Mouse (Mus musculus) midbrain, embryonic 11.5 days (tissue): Measurements from ENCODE around the gene Atg4d. TPM values are rescaled to one million over a fixed set of nuclear protein-coding genes. Genes with fewer than 3 reads are reported as not detected.

Experiments
- ATAC-seq: fragments of 200-750 bp; cut with Nextera tagmentation; 2 replicates; pipeline ENCODE4 v1.8.0; 2017; ENCODE audit warnings: moderate TSS enrichment, moderate library complexity; ENCODE audit not compliant: low FRiP score
- DNase-seq: peaks from one replicate; pipeline ENCODE4 v3.0.0; 2015; ENCODE audit warnings: low spot score; ENCODE audit errors: missing footprints
- H3K27ac ChIP-seq: fragments of 300-500 bp; sonication (generic); 2 replicates; pipeline ENCODE4 v1.5.1; 2014; ENCODE audit warnings: low read depth, low read length
- H3K27me3 ChIP-seq: fragments of 300-500 bp; sonication (generic); 2 replicates; pipeline ENCODE4 v1.6.1; 2014; ENCODE audit warnings: mild to moderate bottlenecking, low read length, moderate library complexity, mixed read lengths; ENCODE audit not compliant: control insufficient read depth, insufficient read depth
- H3K36me3 ChIP-seq: fragments of 300-500 bp; sonication (generic); 2 replicates; pipeline ENCODE4 v1.6.1; 2014; ENCODE audit warnings: mild to moderate bottlenecking, low read length, moderate library complexity, mixed read lengths; ENCODE audit not compliant: control insufficient read depth, insufficient read depth
- H3K4me1 ChIP-seq: fragments of 300-500 bp; sonication (generic); 2 replicates; pipeline ENCODE4 v1.6.1; 2014; ENCODE audit warnings: low read length; ENCODE audit not compliant: control insufficient read depth, insufficient read depth
- H3K4me2 ChIP-seq: fragments of 300-500 bp; sonication (generic); 2 replicates; pipeline ENCODE4 v1.6.1; 2014; ENCODE audit warnings: mild to moderate bottlenecking, moderate library complexity
- H3K4me3 ChIP-seq: fragments of 300-500 bp; sonication (generic); 2 replicates; pipeline ENCODE4 v1.5.1; 2014; ENCODE audit warnings: low read depth, low read length
- H3K9ac ChIP-seq: fragments of 300-500 bp; sonication (generic); 2 replicates; pipeline ENCODE4 v1.6.1; 2014; ENCODE audit warnings: low read length
- H3K9me3 ChIP-seq: fragments of 300-500 bp; sonication (generic); 2 replicates; pipeline ENCODE4 v1.6.1; 2016; ENCODE audit warnings: low read length; ENCODE audit not compliant: control insufficient read depth
- WGBS: fragments of 180-500 bp; shearing (Covaris S2); extraction: QIAGEN DNeasy Blood & Tissue Kit; methylation state at CpG from one replicate; pipeline ENCODE4 v1.1.7; 2014; 5-methylcytosine and 5-hydroxymethylcytosine counted together
- polyA plus RNA-seq: library from polyadenylated mRNA; unstranded; fragments of >200 nt; fragmentation: Nextera tagmentation; extraction: Ambion mirVana; gene quantifications from 2 replicates; pipeline ENCODE4 v1.2.1, GENCODE M21; 2014

Gene Atg4d
- polyA plus RNA-seq, 1 experiment from 2014 or later = 45.8 TPM

DNA sequence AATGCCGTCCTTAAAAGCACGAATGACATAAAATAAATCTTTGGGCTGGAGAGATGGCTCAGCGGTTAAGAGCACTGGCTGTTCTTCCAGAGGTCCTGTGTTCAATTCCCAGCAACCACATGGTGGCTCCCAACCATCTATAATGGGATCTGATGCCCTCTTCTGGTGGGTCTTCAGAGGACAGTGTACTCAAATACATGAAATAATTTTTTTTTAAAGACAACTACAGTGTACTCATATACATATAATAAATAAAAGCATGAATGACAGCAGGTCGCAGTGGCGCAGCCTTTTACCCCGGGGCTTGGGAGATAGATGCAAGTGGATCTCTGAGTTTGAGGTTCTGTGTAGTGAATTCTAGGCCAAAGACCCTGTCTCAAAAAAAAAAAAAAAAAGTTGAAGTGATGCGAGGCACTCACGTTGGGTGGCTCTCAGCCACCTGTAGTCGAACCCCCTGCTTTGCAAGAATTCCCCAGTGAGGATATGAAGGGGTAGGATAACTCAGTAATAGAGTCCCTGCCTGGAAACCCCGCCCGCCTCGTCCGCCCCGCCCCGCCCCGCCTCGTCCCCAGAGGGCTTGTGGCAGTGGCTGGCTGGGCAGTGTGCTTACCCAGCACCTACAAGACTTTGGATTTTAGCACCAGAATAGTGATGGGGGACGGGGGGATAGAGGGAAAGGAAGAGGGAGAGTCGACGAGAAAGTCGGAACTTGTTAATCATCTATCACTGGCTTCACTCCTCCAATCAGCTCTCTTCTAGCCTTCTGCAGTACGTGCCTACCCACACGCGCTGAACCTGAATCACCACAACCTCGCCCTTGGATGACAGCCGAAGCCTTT, 40.3 kb upstream of the Atg4d start:
- peaks cover 4% of the 10 kb centered on the region; the same call in 1 of the 2 replicates for H3K4me1 ChIP-seq
- H3K4me2 ChIP-seq = peak overlapping the region; percentile 30
- no peak for DNase-seq
- no peak overlapping the region for H3K27ac ChIP-seq
- no peak overlapping the region for H3K9ac ChIP-seq
- no peaks in the 10 kb centered on the region; the same call in 1 of the 2 replicates for H3K9me3 ChIP-seq
- ATAC-seq = no peak; the same call in 1 of the 2 replicates
- no peaks in the 10 kb centered on the region; the same call in 1 of the 2 replicates for H3K27me3 ChIP-seq
- no peaks in the 10 kb centered on the region for H3K36me3 ChIP-seq
- 24% methylated on average over 26 of the region's 26 CpGs for WGBS
- no peak overlapping the region for H3K4me3 ChIP-seq

DNA sequence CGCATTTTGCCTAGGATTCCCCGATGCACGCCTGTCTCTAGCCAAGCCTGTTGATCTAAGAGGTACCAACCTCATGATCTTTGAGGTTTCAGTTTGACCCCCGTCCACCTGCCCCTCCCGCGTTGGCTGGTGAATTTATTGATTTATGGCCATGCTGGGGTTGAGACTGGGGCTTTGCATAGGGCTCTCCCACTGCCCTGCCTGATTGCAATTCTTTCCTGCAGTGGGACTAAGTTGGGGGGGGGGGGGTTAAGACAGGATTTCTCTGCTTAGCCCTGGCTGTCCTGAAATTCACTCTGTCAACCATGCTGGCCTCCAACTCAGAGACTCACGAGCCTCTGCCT, 39.7 kb upstream of the Atg4d start:
- DNase-seq (no peak), ATAC-seq (no peak)
- WGBS = 21% methylated on average over 7 of the region's 7 CpGs
- Histone ChIP-seq H3K27me3 (no peaks in the 10 kb centered on the region; the same call in 1 of the 2 replicates), H3K9me3 (no peaks in the 10 kb centered on the region), H3K27ac (no peak overlapping the region), H3K4me3 (no peak overlapping the region), H3K9ac (no peak overlapping the region), H3K36me3 (no peaks in the 10 kb centered on the region), H3K4me2 (peak overlapping the region; percentile 30), H3K4me1 (peaks cover 4% of the 10 kb centered on the region; the same call in 1 of the 2 replicates)

DNA sequence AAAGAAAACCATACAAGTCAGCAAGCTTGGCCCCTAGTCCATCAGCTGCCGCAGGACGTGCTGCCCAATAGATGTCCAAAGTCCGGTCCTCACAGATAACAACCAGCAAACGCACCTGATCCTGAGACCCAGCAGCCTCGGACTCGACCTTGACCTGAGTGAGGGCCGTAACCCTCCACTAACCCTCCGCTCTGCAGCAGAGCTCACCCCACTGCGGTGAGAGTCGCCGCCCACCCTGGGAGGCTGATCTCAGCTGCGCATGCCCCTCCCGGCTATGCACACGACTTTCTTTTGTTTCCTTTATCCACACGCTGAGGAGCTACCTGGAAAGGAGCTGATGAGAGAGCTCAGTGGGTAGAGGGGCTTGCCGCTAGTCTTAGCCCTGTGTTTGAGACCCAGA, 37.8 kb upstream of the Atg4d start:
- peak overlapping the region; percentile 3 for H3K4me3 ChIP-seq
- ATAC-seq (no peak), DNase-seq (no peak)
- no peaks in the 10 kb centered on the region for H3K36me3 ChIP-seq
- WGBS = 18% methylated on average over 16 of the region's 16 CpGs
- no peaks in the 10 kb centered on the region for H3K4me1 ChIP-seq
- H3K9ac ChIP-seq = 0 out of 2 replicates have a peak overlapping the region, but pooled peaks have one; percentile 21
- H3K9me3 ChIP-seq = no peaks in the 10 kb centered on the region
- peak overlapping the region; percentile 12; the same call in 1 of the 2 replicates for H3K4me2 ChIP-seq
- H3K27ac ChIP-seq = no peak overlapping the region
- H3K27me3 ChIP-seq = no peaks in the 10 kb centered on the region; the same call in 1 of the 2 replicates

DNA sequence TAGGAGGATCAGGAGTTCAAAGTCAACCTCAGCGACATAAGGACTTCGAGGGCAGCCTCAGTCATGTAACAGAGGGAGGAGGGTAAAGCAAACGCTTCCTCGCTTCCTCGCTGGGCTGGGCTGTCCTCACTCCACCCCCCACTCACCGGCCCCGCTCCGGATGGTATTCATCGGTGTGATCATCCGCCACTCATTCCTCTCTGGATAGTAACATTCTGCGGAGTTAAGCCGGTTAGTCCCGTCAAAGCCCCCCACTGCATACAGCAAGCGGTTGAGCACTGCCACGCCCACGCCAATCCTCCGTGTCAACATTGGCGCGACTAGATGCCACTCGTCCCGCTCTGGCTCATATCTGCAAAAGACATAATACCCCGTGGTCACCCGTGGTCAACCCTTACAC, 33.5 kb upstream of the Atg4d start:
- Histone ChIP-seq H3K9me3 (no peaks in the 10 kb centered on the region), H3K27ac (no peak overlapping the region), H3K4me1 (no peaks in the 10 kb centered on the region), H3K27me3 (no peaks in the 10 kb centered on the region), H3K36me3 (no peaks in the 10 kb centered on the region; the same call in 1 of the 2 replicates), H3K4me2 (no peak overlapping the region), H3K4me3 (no peak overlapping the region), H3K9ac (no peak overlapping the region)
- no peak for DNase-seq
- 42% methylated on average over 23 of the region's 23 CpGs for WGBS
- ATAC-seq = no peak

DNA sequence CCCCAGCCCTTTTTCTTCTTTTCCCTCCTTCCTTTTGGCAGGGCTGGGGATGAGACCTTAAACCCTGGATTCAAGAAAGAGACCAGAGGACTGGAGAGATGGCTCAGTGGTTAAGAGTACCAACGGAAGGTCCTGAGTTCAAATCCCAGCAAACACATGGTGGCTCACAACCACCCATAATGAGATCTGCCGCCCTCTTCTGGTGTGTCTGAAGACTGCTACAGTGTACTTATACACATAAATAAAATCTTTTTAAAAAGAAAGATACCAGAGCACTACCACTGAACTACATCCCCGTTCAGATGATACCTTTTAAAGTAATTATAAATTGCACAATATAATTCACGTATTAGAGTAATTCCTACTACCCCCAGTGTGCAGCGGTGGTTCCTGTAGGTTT, 32.2 kb upstream of the Atg4d start:
- Histone ChIP-seq H3K4me1 (peaks cover 9% of the 10 kb centered on the region), H3K36me3 (no peaks in the 10 kb centered on the region; the same call in 1 of the 2 replicates), H3K4me3 (no peak overlapping the region), H3K4me2 (no peak overlapping the region), H3K9ac (no peak overlapping the region), H3K9me3 (no peaks in the 10 kb centered on the region), H3K27ac (no peak overlapping the region), H3K27me3 (no peaks in the 10 kb centered on the region)
- no peak for ATAC-seq
- WGBS = 91% methylated on average over 5 of the region's 5 CpGs
- no peak for DNase-seq

DNA sequence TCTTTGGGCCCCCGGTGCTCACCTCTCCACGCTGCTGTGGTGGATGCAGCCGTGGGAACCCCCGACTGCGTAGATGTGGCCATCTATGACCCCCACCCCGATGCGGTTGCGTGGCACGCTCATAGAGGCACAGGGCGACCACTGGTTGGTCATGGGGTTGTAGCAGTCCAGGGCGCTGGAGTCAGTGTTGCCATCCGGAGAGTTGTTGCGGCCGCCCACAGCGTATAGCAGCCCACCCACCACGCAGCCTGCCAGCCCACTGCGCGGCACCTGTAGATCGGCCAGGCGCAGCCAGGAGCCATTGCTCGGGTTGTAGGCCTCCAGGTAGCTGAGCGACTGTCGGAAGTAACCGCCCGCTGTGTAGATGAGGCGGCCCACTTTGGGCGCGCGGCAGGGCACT, 31.7 kb upstream of the Atg4d start:
- no peak overlapping the region for H3K27ac ChIP-seq
- no peak overlapping the region for H3K9ac ChIP-seq
- H3K9me3 ChIP-seq = no peaks in the 10 kb centered on the region
- no peaks in the 10 kb centered on the region for H3K27me3 ChIP-seq
- no peak overlapping the region for H3K4me2 ChIP-seq
- no peaks in the 10 kb centered on the region; the same call in 1 of the 2 replicates for H3K36me3 ChIP-seq
- ATAC-seq = no peak
- no peak overlapping the region for H3K4me3 ChIP-seq
- DNase-seq = no peak
- peaks cover 9% of the 10 kb centered on the region for H3K4me1 ChIP-seq
- 90% methylated on average over 29 of the region's 29 CpGs for WGBS

DNA sequence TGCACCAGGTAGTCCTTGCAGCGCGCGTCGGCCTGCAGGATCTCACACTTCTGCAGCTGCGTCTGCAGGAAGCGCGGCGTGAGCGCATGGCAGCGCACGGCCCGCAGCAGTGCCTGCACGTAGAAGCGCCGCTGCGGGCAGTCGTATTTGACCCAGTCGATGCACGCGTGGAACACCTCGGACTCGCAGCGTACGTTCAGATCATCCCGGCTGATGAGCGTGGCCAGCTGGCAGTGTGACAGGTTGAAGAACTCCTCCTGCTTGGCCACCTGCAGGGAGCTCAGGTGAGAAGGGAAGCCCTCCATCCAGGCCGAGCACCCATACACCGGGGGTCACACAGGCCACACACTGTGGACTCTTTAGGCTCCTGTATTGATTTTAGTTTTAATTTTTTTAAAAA, 31.3 kb upstream of the Atg4d start:
- no peak overlapping the region for H3K9ac ChIP-seq
- ATAC-seq = no peak
- H3K9me3 ChIP-seq = no peaks in the 10 kb centered on the region
- no peak overlapping the region for H3K4me3 ChIP-seq
- no peaks in the 10 kb centered on the region for H3K27me3 ChIP-seq
- no peaks in the 10 kb centered on the region; the same call in 1 of the 2 replicates for H3K36me3 ChIP-seq
- no peak overlapping the region for H3K4me2 ChIP-seq
- 86% methylated on average over 28 of the region's 28 CpGs for WGBS
- H3K4me1 ChIP-seq = peaks cover 9% of the 10 kb centered on the region
- no peak for DNase-seq
- H3K27ac ChIP-seq = no peak overlapping the region

DNA sequence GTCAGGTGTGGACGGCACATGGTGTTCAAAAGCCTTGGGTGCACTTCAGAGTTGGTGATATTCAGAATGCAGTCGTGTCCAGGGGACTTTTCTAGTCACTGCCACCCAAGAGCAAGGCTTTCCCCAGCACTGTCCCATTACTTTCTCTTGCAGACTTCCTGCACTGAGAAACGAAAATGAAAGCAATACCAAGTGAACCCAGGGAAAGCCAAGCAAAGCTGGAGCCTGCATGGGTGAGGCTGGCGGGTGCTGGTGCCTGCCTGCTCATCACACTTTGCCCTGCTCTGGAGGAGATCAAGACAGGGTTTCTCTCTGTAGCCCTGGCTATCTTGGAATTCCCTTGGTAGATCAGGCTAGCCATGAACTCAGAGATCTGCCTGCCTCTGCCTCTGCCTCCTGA, 29.8 kb upstream of the Atg4d start:
- Histone ChIP-seq H3K4me3 (no peak overlapping the region), H3K27me3 (no peaks in the 10 kb centered on the region), H3K36me3 (no peaks in the 10 kb centered on the region; the same call in 1 of the 2 replicates), H3K4me1 (peaks cover 9% of the 10 kb centered on the region), H3K9ac (no peak overlapping the region), H3K27ac (no peak overlapping the region), H3K4me2 (no peak overlapping the region), H3K9me3 (no peaks in the 10 kb centered on the region)
- no peak for ATAC-seq
- 87% methylated on average over 4 of the region's 4 CpGs for WGBS
- no peak for DNase-seq

DNA sequence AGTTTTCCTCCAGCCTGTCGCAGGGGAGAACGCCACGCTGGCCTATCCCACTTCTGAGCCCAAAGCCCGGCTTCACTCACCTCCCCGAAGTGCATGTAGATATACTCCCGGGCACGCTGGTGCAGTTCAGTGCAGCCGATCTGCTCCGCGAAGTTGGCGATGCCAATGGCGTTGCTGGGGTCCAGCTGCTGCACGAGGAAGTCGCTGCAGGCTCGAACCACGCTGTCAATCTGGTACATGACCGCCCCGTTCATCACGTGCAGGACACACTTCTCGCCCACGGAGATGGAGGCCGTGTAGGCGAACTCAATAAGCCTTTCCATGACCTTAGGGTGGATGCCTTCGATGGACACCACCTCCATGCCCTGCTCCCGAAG, 28.1 kb upstream of the Atg4d start:
- H3K4me3 ChIP-seq = peak overlapping the region; percentile 91; the same call in 1 of the 2 replicates
- 85% methylated on average over 25 of the region's 25 CpGs for WGBS
- no peak overlapping the region for H3K27ac ChIP-seq
- ATAC-seq (no peak), DNase-seq (no peak)
- peaks cover 9% of the 10 kb centered on the region for H3K4me1 ChIP-seq
- no peaks in the 10 kb centered on the region for H3K9me3 ChIP-seq
- peak overlapping the region; percentile 98; the same call in 1 of the 2 replicates for H3K9ac ChIP-seq
- H3K36me3 ChIP-seq = no peaks in the 10 kb centered on the region; the same call in 1 of the 2 replicates
- H3K27me3 ChIP-seq = no peaks in the 10 kb centered on the region; the same call in 1 of the 2 replicates
- peak overlapping the region; percentile 80 for H3K4me2 ChIP-seq
